Mouse (Mus musculus) heart, embryonic 10.5 days (tissue): ENCODE measurements at regions not wholly inside any gene's neighbourhood (a gene's known extent, or its start where the extent isn't known, plus 50 kb on each side); places are given as distances from the start of the nearest gene placed in this dataset.
A peak's percentile ranks its signal among the peaks of the same experiment; 100 is the strongest.

ENCODE experiments used
- DNase-seq: peaks from one replicate; pipeline ENCODE4 v3.0.0-alpha.2; 2017; ENCODE audit warnings: low spot score
- H3K27ac ChIP-seq: fragments of 300-500 bp; sonication (generic); 2 replicates; pipeline ENCODE4 v1.5.1; 2016; ENCODE audit warnings: mild to moderate bottlenecking
- H3K27me3 ChIP-seq: fragments of 300-500 bp; sonication (generic); 2 replicates; pipeline ENCODE4 v1.6.1; 2016; ENCODE audit warnings: mild to moderate bottlenecking; ENCODE audit not compliant: poor library complexity, insufficient read depth, severe bottlenecking
- H3K36me3 ChIP-seq: fragments of 300-500 bp; sonication (generic); 2 replicates; pipeline ENCODE4 v1.6.1; 2016; ENCODE audit warnings: mild to moderate bottlenecking, moderate library complexity
- H3K4me1 ChIP-seq: fragments of 300-500 bp; sonication (generic); 2 replicates; pipeline ENCODE4 v1.6.1; 2016; ENCODE audit warnings: mild to moderate bottlenecking
- H3K4me3 ChIP-seq: fragments of 300-500 bp; sonication (generic); 2 replicates; pipeline ENCODE4 v1.5.1; 2016; ENCODE audit warnings: mild to moderate bottlenecking, moderate library complexity
- H3K9me3 ChIP-seq: fragments of 300-500 bp; sonication (generic); 2 replicates; pipeline ENCODE4 v1.6.1; 2016; ENCODE audit warnings: mild to moderate bottlenecking, moderate library complexity
- WGBS: fragments of 180-500 bp; shearing (Covaris S2); methylation state at CpG from one replicate; pipeline ENCODE4 v1.1.7; 2016; 5-methylcytosine and 5-hydroxymethylcytosine counted together

DNA sequence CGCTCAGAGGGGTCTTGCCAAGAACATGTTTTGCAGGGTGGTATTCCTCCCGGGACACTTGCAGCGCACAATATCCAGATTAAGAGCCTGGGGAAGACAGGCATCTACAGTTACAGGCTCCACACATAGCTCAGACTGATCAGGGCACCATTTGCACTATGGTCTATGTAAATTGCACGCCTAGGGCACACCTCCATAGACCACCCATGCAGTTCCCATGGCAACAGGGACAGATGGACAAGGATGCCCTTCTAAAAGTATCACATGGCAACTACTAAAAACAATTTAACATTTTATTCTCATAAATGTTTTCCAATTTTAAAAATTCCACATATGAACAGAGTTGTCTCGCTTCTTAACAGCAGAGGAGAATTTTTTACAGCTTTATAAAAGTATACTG lies 158.7 kb upstream of the Actbl2 start:
- Histone ChIP-seq H3K9me3 (no peaks in the 10 kb centered on the region), H3K4me1 (peaks cover 4% of the 10 kb centered on the region; the same call in 1 of the 2 replicates), H3K36me3 (no peaks in the 10 kb centered on the region), H3K27me3 (no peaks in the 10 kb centered on the region), H3K4me3 (no peak overlapping the region), H3K27ac (no peak overlapping the region)
- 90% methylated on average over 5 of the region's 5 CpGs for WGBS
- no peak for DNase-seq

DNA sequence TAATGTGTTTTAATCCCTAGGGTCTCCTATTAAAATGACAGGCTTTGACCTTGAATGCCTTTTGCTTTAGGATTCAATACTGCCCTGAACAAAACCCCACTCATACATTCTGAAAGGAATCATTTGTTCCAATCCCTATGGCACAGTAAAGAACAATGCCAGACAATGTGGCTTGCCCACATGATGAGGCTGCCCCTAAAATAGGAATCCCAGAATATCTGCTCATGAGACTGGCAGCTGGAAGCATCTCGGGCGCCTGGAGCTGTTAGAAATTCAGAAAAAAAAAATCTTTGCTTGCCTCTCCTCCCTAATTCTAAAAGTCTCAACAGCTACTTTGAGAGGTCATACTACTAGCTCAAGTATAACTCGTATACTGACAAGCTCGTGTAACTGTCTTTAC lies 157.5 kb upstream of the Actbl2 start:
- no peaks in the 10 kb centered on the region for H3K36me3 ChIP-seq
- DNase-seq = no peak
- H3K27me3 ChIP-seq = no peaks in the 10 kb centered on the region
- no peaks in the 10 kb centered on the region for H3K9me3 ChIP-seq
- H3K4me3 ChIP-seq = no peak overlapping the region
- H3K27ac ChIP-seq = no peak overlapping the region
- 85% methylated on average over 4 of the region's 4 CpGs for WGBS
- H3K4me1 ChIP-seq = peaks cover 4% of the 10 kb centered on the region; the same call in 1 of the 2 replicates

DNA sequence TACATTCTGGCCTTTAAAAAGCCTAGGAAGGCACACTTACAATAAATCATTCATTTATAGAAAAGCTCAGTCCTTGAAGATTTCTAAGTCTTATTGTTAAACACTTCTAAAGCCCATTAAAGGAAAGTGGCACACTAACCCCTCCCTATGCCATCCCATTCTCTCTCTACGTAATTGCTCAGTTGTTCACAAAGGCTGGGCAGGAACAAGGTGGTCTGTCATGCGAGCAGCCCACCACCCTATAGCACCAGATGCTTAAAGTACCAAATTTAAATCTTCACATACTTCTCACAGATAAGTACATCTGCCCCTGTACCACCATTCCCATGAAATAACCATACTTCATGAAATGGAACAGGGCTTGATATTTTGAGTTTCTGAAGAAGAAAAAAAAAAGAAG lies 156.1 kb upstream of the Actbl2 start:
- H3K27ac ChIP-seq = no peak overlapping the region
- H3K4me1 ChIP-seq = peaks cover 4% of the 10 kb centered on the region; the same call in 1 of the 2 replicates
- H3K27me3 ChIP-seq = no peaks in the 10 kb centered on the region
- H3K9me3 ChIP-seq = no peaks in the 10 kb centered on the region
- H3K4me3 ChIP-seq = no peak overlapping the region
- DNase-seq = no peak
- 76% methylated on average over 2 of the region's 2 CpGs for whole genome bisulfite sequencing
- no peaks in the 10 kb centered on the region for H3K36me3 ChIP-seq

DNA sequence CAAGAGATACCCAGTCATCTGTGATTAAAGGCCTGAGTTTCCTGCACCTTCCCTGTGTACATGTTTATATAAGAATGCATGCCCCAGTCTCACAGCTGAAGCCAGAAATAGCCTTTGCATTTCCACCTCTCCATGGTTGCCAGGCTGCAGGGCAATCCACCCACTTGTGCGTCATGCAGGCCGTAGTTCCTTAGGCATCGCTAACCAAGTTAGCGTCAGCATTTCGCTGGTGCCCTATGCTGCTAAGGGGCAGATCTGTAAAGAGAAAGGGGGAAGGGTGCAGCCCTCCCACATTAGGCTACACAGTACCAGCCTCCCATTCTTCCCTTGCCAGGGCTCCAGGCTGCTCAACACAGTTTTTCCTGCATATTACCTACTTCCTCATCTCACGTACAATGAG lies 155.6 kb upstream of the Actbl2 start:
- no peaks in the 10 kb centered on the region for H3K27me3 ChIP-seq
- WGBS = 74% methylated on average over 6 of the region's 6 CpGs
- no peak for DNase-seq

DNA sequence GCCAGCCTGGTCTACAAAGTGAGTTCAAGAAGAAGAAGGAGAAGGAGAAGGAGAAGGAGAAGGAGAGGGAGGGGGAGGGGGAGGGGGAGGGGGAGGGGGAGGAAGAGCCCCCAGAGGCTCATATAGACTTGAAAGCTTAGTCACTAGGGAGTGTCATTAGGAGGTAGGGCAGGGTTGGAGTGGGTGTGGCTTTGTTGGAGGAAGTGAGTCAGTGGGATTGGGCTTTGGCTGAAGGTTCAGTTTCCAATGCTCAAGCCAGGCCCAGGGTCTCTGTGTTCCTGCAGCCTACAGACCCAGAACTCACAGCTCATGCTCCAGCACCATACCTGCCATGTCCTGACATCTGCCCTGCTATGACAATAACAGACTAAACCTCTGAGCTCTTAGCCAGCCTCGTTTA lies 154.4 kb upstream of the Actbl2 start:
- Histone ChIP-seq H3K9me3 (no peaks in the 10 kb centered on the region), H3K27me3 (no peaks in the 10 kb centered on the region), H3K27ac (no peak overlapping the region), H3K4me1 (peaks cover 4% of the 10 kb centered on the region; the same call in 1 of the 2 replicates), H3K36me3 (no peaks in the 10 kb centered on the region), H3K4me3 (no peak overlapping the region)
- no peak for DNase-seq
- WGBS = 87% methylated on average over 1 of the region's 1 CpGs

More for the DNA sequence above, 155.6 kb upstream of the Actbl2 start:
- no peak overlapping the region for H3K4me3 ChIP-seq
- no peaks in the 10 kb centered on the region for H3K36me3 ChIP-seq
- H3K27ac ChIP-seq = peak overlapping the region; percentile 29; the same call in 1 of the 2 replicates
- H3K9me3 ChIP-seq = no peaks in the 10 kb centered on the region
- H3K4me1 ChIP-seq = peaks cover 4% of the 10 kb centered on the region; the same call in 1 of the 2 replicates

DNA sequence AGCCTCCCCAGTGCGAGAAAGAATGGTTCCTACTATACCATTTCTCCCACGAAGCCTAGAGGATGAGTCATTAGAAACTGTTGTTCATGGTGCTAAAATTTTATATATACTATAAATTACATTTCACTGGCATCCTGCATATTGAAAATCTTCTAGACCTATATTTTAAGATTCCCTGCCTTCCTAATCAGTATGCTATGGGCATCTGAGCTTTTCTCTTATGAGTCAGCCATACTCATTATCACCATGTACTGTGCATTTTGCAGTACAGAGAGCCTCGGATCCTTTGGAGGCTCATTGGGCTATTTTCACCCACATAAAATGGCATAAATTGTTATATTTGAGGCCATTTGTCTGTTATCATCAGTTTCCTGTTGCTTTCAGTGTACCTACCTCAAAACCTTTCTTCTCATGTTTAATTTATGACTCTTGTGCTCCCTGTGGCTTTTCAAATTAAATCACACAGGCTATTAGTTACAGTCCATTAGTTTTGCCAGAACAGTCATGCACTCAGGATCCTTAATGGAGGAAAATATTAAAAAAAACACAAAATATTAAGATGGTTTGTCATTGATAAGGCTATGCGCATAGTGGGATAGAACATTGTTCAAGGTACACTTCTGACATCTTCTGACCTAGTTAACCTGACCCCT lies 150.1 kb upstream of the Actbl2 start:
- WGBS = 88% methylated on average over 4 of the region's 4 CpGs
- Histone ChIP-seq H3K36me3 (no peaks in the 10 kb centered on the region), H3K4me1 (no peaks in the 10 kb centered on the region), H3K27me3 (no peaks in the 10 kb centered on the region), H3K9me3 (no peaks in the 10 kb centered on the region), H3K27ac (no peak overlapping the region), H3K4me3 (no peak overlapping the region)
- DNase-seq = no peak

DNA sequence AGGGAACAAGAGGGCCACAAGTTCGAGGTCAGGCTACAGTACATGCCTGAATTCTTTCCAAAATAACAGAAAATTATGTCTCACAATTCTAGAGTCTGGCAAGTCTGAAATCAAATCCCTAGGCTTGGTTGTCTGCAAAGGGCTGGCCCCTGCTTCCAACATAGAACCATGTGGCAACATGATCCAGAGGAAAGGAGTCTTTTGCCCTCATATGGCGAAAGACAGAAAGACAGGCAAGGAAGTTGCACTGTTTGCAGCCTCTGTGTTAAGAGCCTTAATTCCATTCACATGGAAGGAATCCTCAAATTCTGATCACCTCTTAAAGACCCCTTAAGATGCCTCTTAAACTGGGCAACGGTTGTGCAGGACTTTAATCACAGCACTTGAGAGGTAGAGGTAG lies 123.7 kb upstream of the Actbl2 start:
- H3K36me3 ChIP-seq = no peaks in the 10 kb centered on the region
- H3K4me3 ChIP-seq = no peak overlapping the region
- H3K27me3 ChIP-seq = no peaks in the 10 kb centered on the region
- H3K27ac ChIP-seq = no peak overlapping the region
- 67% methylated on average over 3 of the region's 3 CpGs for WGBS
- H3K9me3 ChIP-seq = no peaks in the 10 kb centered on the region
- DNase-seq = no peak
- no peaks in the 10 kb centered on the region for H3K4me1 ChIP-seq

DNA sequence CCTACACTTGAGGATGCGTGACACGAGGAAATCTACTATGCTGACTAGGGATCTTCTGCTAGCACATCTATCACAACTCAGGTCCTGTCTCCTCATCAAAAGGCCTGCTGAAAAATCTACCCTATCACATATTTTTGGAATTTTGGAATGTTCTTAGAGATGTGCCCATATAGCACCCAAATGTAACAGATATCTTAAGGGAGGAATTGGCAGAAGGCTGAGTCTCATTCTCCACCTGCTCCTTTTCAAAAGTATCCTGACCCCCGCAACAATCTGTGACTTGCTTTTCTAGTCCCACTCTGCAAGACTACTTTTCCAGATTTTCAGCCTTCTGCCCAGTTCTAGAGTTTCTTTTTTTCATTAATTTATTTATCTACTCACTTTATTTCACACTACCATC lies 118.4 kb upstream of the Actbl2 start:
- no peak overlapping the region for H3K27ac ChIP-seq
- no peak for DNase-seq
- no peaks in the 10 kb centered on the region for H3K36me3 ChIP-seq
- 88% methylated on average over 3 of the region's 3 CpGs for WGBS
- no peaks in the 10 kb centered on the region for H3K4me1 ChIP-seq
- no peak overlapping the region for H3K4me3 ChIP-seq
- H3K27me3 ChIP-seq = no peaks in the 10 kb centered on the region
- no peaks in the 10 kb centered on the region for H3K9me3 ChIP-seq

DNA sequence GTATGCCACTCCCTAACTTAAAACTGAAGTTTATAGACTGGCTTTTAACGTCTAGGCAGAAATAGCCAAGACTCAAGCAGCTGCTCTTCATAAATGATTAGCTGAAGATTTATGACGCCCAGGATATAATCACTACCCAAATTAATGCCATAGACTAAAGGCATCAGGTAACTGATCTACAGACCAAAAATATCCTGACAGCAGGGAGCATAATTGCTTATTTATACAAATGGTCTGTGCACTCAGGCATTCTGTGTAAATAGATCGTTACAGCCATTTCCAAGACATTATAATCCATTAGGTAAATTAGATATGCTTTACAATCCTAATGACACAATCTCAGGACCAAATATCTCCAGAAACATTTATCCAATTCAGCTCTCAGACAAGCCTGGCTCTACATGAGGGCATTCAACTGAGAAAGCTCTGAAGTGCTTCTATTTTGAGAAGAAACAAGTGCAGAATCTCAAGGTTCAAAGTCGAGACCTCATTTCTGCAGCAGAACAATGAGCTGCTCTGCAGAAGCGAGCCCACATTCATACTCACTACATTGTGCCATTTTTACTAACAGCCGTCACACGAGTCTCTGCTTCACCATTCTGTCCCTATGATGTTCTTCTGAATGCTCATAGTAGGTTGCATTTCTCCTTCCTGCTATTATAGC lies 111.9 kb upstream of the Actbl2 start:
- H3K27me3 ChIP-seq = no peaks in the 10 kb centered on the region
- no peak for DNase-seq
- 71% methylated on average over 7 of the region's 7 CpGs for WGBS
- H3K9me3 ChIP-seq = no peaks in the 10 kb centered on the region
- H3K4me1 ChIP-seq = peaks cover 5% of the 10 kb centered on the region; the same call in 1 of the 2 replicates
- no peaks in the 10 kb centered on the region for H3K36me3 ChIP-seq
- no peak overlapping the region for H3K4me3 ChIP-seq
- H3K27ac ChIP-seq = no peak overlapping the region

DNA sequence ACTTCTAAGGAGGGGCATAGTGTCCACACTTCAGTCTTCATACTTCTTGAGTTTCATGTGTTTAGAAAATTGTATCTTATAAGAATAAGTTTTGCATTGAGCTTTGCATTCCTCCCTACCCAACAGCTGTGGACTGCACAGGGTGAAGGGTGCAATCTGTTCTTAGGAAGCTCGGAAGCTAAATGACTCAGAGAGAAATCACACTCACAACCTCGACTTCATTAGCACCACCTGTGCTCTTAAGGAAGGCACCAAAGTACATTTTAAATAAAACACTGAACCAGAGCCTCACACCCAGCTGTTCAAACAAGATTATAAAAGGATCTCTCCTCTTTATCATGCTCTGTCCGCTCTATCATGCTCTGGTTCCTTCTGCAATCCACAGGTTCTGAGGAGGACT lies 110.1 kb upstream of the Actbl2 start:
- WGBS = 68% methylated on average over 3 of the region's 3 CpGs
- Histone ChIP-seq H3K36me3 (no peaks in the 10 kb centered on the region), H3K4me3 (no peak overlapping the region), H3K27me3 (no peaks in the 10 kb centered on the region), H3K9me3 (no peaks in the 10 kb centered on the region), H3K27ac (no peak overlapping the region), H3K4me1 (peaks cover 5% of the 10 kb centered on the region; the same call in 1 of the 2 replicates)
- DNase-seq = no peak

DNA sequence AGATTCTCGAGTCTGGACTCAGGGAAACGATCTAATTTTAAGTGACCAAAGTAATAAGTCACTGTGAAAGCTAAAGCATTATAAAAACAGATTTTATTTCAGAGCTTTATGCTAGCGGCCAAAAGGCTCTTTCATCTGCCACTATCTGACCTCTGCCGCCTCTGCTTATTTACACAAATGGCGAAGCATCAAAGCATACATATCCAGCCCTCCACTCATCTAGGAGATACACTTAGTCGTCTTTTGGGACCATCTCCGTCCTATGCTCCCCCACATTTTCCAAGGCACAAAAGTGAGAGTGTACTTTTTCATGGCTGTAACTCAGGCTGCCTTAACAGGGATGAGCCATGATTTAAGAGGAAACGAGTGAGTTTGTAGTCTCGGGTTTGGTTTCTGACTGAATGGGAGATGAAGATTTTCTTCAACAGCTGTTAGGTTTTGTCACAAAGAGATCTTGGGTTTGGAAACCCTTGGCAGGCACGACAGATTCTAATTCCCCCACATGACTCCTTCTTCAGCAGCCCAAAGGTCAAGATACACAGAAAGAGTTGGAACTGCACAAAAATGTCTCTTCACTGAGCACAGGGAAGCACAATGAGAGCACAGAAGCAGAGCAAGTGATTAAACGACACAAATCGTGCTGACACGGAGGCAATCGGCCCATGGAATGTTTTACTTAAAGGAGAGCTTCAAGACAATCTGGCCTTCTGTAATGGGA lies 96.7 kb upstream of the Actbl2 start:
- Histone ChIP-seq H3K9me3 (no peaks in the 10 kb centered on the region), H3K4me3 (no peak overlapping the region), H3K36me3 (no peaks in the 10 kb centered on the region), H3K27me3 (no peaks in the 10 kb centered on the region), H3K4me1 (no peaks in the 10 kb centered on the region), H3K27ac (no peak overlapping the region)
- 76% methylated on average over 14 of the region's 14 CpGs for WGBS
- DNase-seq = no peak

DNA sequence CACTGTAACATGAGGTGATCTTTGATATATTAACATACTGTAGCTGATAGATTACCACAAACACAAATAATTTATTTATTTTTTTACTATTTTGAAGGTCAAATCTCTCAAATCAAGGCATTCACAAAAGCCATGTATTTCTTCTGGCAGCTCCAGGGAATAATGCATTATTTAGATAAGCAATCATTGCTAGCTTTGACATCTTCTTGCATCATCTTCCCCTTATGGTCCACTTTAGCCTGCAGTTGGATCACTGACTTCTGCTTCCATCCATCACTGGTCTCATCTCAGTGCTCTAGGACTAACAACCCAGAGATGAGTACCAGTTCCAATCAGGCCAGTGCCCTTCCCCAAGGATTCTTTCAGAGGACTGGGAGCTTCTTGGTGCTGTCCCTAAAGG lies 95.3 kb upstream of the Actbl2 start:
- no peak overlapping the region for H3K4me3 ChIP-seq
- no peaks in the 10 kb centered on the region for H3K36me3 ChIP-seq

DNA sequence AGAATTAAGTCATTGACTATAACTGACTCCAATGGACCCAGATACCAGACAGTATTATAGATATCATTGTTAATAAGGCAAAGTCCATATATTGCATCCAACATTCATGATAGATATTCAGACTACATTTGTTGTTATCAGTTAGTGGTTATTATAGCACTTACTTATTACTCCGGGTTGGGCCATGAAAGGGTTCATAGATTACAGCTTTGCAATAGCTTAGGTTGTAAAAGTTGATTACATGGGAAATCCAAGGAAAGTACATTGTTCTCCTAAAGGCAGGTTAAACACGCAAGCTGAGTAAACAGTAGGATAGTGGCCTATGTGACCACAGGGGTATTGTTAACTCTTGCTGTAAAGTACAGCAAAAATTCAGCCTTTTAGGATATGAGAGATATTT lies 89.3 kb upstream of the Actbl2 start:
- WGBS = 86% methylated on average over 2 of the region's 2 CpGs
- H3K4me1 ChIP-seq = no peaks in the 10 kb centered on the region
- H3K27me3 ChIP-seq = no peaks in the 10 kb centered on the region
- DNase-seq = no peak
- no peak overlapping the region for H3K27ac ChIP-seq
- no peak overlapping the region for H3K4me3 ChIP-seq
- no peaks in the 10 kb centered on the region for H3K9me3 ChIP-seq
- no peaks in the 10 kb centered on the region for H3K36me3 ChIP-seq

More for the DNA sequence above, 95.3 kb upstream of the Actbl2 start:
- Histone ChIP-seq H3K4me1 (no peaks in the 10 kb centered on the region), H3K9me3 (no peaks in the 10 kb centered on the region), H3K27me3 (no peaks in the 10 kb centered on the region), H3K27ac (no peak overlapping the region)
- no peak for DNase-seq
